Mouse (Mus musculus) G1E (cell line): Measurements from ENCODE around the gene Mrpl21.

ENCODE experiments used
- CTCF ChIP-seq: IDR thresholded peaks from 2 replicates; pipeline ENCODE4 v1.5.1; 2012; ENCODE audit warnings: low read depth, low read length, inconsistent platforms, mixed read lengths
- GATA1 ChIP-seq: IDR thresholded peaks from 2 replicates; pipeline ENCODE4 v1.6.1; 2012; ENCODE audit warnings: borderline replicate concordance, low read length, inconsistent platforms, mixed read lengths
- GATA2 ChIP-seq: IDR thresholded peaks from 2 replicates; pipeline ENCODE4 v1.6.1; 2012; ENCODE audit warnings: low read depth, low read length, inconsistent platforms, borderline replicate concordance
- TAL1 ChIP-seq: conservative IDR thresholded peaks from 2 replicates; pipeline ENCODE4 v1.6.1; 2012; ENCODE audit warnings: low read depth, low read length, inconsistent platforms, mixed read lengths

- TF ChIP-seq GATA2: no peak
- no peak for TF ChIP-seq CTCF
- no peak for TF ChIP-seq GATA1
- TF ChIP-seq TAL1: no peak
Measured at GRCm38 (mm10) chr19:3269803-3270202, 12.9 kb upstream of the Mrpl21 start.
